Mouse (Mus musculus): ENCODE measurements around the gene Pzp. TPM values are rescaled to one million over a fixed set of nuclear protein-coding genes. Genes with fewer than 3 reads are reported as not detected.

The Pzp gene
- total and polyA plus RNA-seq, 3 experiments = not detected

GRCm38 (mm10) chr6:128440238-128440637 is 86.3 kb downstream of the Pzp start:
- TF ChIP-seq ZNF384 (IDR thresholded peaks at IDR 0.05; ENCODE audit: low read depth, low read length) (no peak), GABPA (IDR thresholded peaks at IDR 0.05; ENCODE audit: insufficient replicate concordance, low read depth, low read length) (no peak), POLR2AphosphoS2 (IDR thresholded peaks at IDR 0.05; ENCODE audit: low read depth, low read length) (no peak), MAFK (IDR thresholded peaks at IDR 0.05; ENCODE audit: insufficient replicate concordance, low read length) (no peak), CTCF (conservative IDR thresholded peaks at IDR 0.05 in 1 of 2, IDR thresholded peaks at IDR 0.05 in 1 of 2; ENCODE audit: low read depth in 2 of 2, low read length in 2 of 2) (peak in 1 of 2 experiments; percentile 41; a peak in 2 of 4 replicates), KAT2A (IDR thresholded peaks at IDR 0.05; ENCODE audit: insufficient replicate concordance, low read length) (no peak), CHD1 (IDR thresholded peaks at IDR 0.05; ENCODE audit: low read depth, low read length) (no peak), ZKSCAN1 (IDR thresholded peaks at IDR 0.05; ENCODE audit: borderline replicate concordance, low read depth, low read length) (no peak), SMC3 (IDR thresholded peaks at IDR 0.05; ENCODE audit: low read depth, low read length) (0 out of 2 replicates have a peak, but pooled peaks have one; percentile 16), JUN (IDR thresholded peaks at IDR 0.05; ENCODE audit: insufficient read depth, low read depth, low read length) (no peak)
- dilution Hi-C loops (cut with MboI; ENCODE audit: extremely low pct_ligation_motif_present, extremely low pct_unique_long_range_greater_than_20kb, low sequenced_read_pairs) = no loop called here
- Histone ChIP-seq H3K4me1 (ENCODE audit: control insufficient read depth in 1 of 2, insufficient read depth in 2 of 2) (peaks cover 5 to 18% of the 10 kb centered on the region in 2 experiments; a peak in 3 of 4 replicates), H3K27me3 (replicated peaks) (no peaks in the 10 kb centered on the region), H3K4me2 (ENCODE audit: insufficient read depth, low read depth, poor library complexity, severe bottlenecking) (no peak overlapping the region), H3K9ac (ENCODE audit: insufficient read depth, low read depth) (no peak overlapping the region), H3K79me2 (replicated peaks; ENCODE audit: control insufficient read depth, extremely low read depth, insufficient read depth, poor library complexity, severe bottlenecking) (peaks cover 27% of the 10 kb centered on the region), H3K36me3 (replicated peaks in 1 of 2; ENCODE audit: control insufficient read depth in 1 of 2, insufficient read depth in 1 of 2, low read length in 1 of 2) (peaks cover 12 to 19% of the 10 kb centered on the region in 2 experiments), H3K9me3 (replicated peaks; ENCODE audit: low read length) (no peaks in the 10 kb centered on the region), H3K27ac (ENCODE audit: insufficient read depth, low read depth) (no peak overlapping the region), H3K4me3 (replicated peaks in 1 of 3; ENCODE audit: low read depth in 2 of 3, low read length in 2 of 3, poor library complexity in 1 of 3) (no peak overlapping the region)
- no peak for DNase-seq (ENCODE audit: extremely low read depth)
- in situ Hi-C loops (cut with MboI; ENCODE audit: low pct_ligation_motif_present, low pct_unique_long_range_greater_than_20kb, low sequenced_read_pairs) = no loop called here

GRCm38 (mm10) chr6:128438871-128439341 is 87.6 kb downstream of the Pzp start:
- H3K79me2 ChIP-seq (replicated peaks; ENCODE audit: control insufficient read depth, extremely low read depth, insufficient read depth, poor library complexity, severe bottlenecking) = peaks cover 27% of the 10 kb centered on the region
- peak overlapping the region; percentile 99 for H3K4me2 ChIP-seq (ENCODE audit: insufficient read depth, low read depth, poor library complexity, severe bottlenecking)
- dilution Hi-C loops (cut with MboI; ENCODE audit: extremely low pct_ligation_motif_present, extremely low pct_unique_long_range_greater_than_20kb, low sequenced_read_pairs) (no loop called here), in situ Hi-C loops (cut with MboI; ENCODE audit: low pct_ligation_motif_present, low pct_unique_long_range_greater_than_20kb, low sequenced_read_pairs) (no loop called here)
- peaks cover 5 to 18% of the 10 kb centered on the region in 2 experiments; a peak in 3 of 4 replicates for H3K4me1 ChIP-seq (ENCODE audit: control insufficient read depth in 1 of 2, insufficient read depth in 2 of 2)
- TF ChIP-seq NELFE (IDR thresholded peaks at IDR 0.05; ENCODE audit: low read depth, low read length) = no peak; the same call in 1 of the 2 replicates
- TF ChIP-seq CHD2 (IDR thresholded peaks at IDR 0.05; ENCODE audit: low read length) = peak; percentile 55; the same call in 1 of the 2 replicates
- TF ChIP-seq MAZ (IDR thresholded peaks at IDR 0.05; ENCODE audit: low read depth, low read length) = peak; percentile 2; the same call in 1 of the 2 replicates
- no peaks in the 10 kb centered on the region for H3K9me3 ChIP-seq (replicated peaks; ENCODE audit: low read length)
- peaks cover 25 to 33% of the 10 kb centered on the region in 2 experiments for H3K36me3 ChIP-seq (replicated peaks in 1 of 2; ENCODE audit: control insufficient read depth in 1 of 2, insufficient read depth in 1 of 2, low read length in 1 of 2)
- H3K9ac ChIP-seq (ENCODE audit: insufficient read depth, low read depth) = peak overlapping the region; percentile 77
- no peaks in the 10 kb centered on the region for H3K27me3 ChIP-seq (replicated peaks)
- peak overlapping the region; percentile 42 to 100 (median 60) for H3K4me3 ChIP-seq (replicated peaks in 1 of 3; ENCODE audit: low read depth in 2 of 3, low read length in 2 of 3, poor library complexity in 1 of 3)
- DNase-seq (ENCODE audit: extremely low read depth) = no peak
- no peak overlapping the region for H3K27ac ChIP-seq (ENCODE audit: insufficient read depth, low read depth)
